Mouse (Mus musculus) gastrocnemius, postnatal 4 days (tissue): ENCODE results near the gene St3gal5. TPM values are rescaled to one million over a fixed set of nuclear protein-coding genes. Genes with fewer than 3 reads are reported as not detected.
A peak's percentile ranks its signal among the peaks of the same experiment; 100 is the strongest.
"Not testable (repeated sequence)": the region's sequence is repeated elsewhere in the genome, so short reads cannot be mapped to it uniquely, and the experiment has no call there.

Experiments
- DNase-seq, 2 experiments: peaks; one replicate each; pipeline ENCODE4 v3.0.0; 2021 to 2022; ENCODE audit warnings: low spot score in 2 of 2, mixed read lengths in 2 of 2
- long read RNA-seq, 2 experiments: library from polyadenylated mRNA; stranded (forward); transcript quantifications; one replicate each; pipeline ENCODE4 v2.0.0; 2021
- total RNA-seq, 2 experiments: library from RNA; stranded (reverse); gene quantifications; 2 replicates each; pipeline ENCODE4 v1.2.3; 2021

Gene St3gal5
- 100 to 1,000 TPM in 1 of 2 experiments, 10 to 100 TPM in 1; 69.1 to 105 TPM for total RNA-seq
- long read RNA-seq, experiment 1, transcript St3gal5-201 (7 exons, 2,258 nt) = major isoform, 154 of 213 reads
- long read RNA-seq, experiment 1, transcript St3gal5-202 (7 exons, 2,439 nt) = minor isoform, 25 of 213 reads
- long read RNA-seq, experiment 1, partial matches to known transcripts = 10 of 213 reads
- long read RNA-seq, experiment 1, other reads (novel, unspliced or antisense) = 24 of 213 reads
- long read RNA-seq, experiment 2, transcript St3gal5-202 (7 exons, 2,439 nt) = minor isoform, 20 of 206 reads
- long read RNA-seq, experiment 2, transcript St3gal5-201 (7 exons, 2,258 nt) = major isoform, 154 of 206 reads
- long read RNA-seq, experiment 2, partial matches to known transcripts = 3 of 206 reads
- long read RNA-seq, experiment 2, other reads (novel, unspliced or antisense) = 29 of 206 reads

GRCm38 (mm10) chr6:72097181-72097995, at the start of gene St3gal5:
St3gal5 (plus strand) TSS chr6:72097592.
- peak; percentile 84 to 93 for DNase-seq

- no peak for DNase-seq
Observed at GRCm38 (mm10) chr6:72048643-72049042, 48.7 kb upstream of the St3gal5 start.

- no peak for DNase-seq
Observed at GRCm38 (mm10) chr6:72049941-72050340, 47.5 kb upstream of the St3gal5 start.

GRCm38 (mm10) chr6:72050827-72051226, 46.6 kb upstream of the St3gal5 start:
- DNase-seq = no peak

- DNase-seq = no peak
Observed at GRCm38 (mm10) chr6:72051247-72051646, 46.1 kb upstream of the St3gal5 start.

- DNase-seq = no peak
Observed at GRCm38 (mm10) chr6:72051757-72052156, 45.6 kb upstream of the St3gal5 start.

- DNase-seq = no peak
Observed at GRCm38 (mm10) chr6:72056548-72056947, 40.8 kb upstream of the St3gal5 start.

GRCm38 (mm10) chr6:72058398-72058889, 38.9 kb upstream of the St3gal5 start:
- DNase-seq = no peak

GRCm38 (mm10) chr6:72060677-72061076, 36.7 kb upstream of the St3gal5 start:
- DNase-seq = not testable (repeated sequence)

GRCm38 (mm10) chr6:72063718-72064117, 33.7 kb upstream of the St3gal5 start:
- DNase-seq = no peak

- DNase-seq = no peak
Observed at GRCm38 (mm10) chr6:72065988-72066387, 31.4 kb upstream of the St3gal5 start.

GRCm38 (mm10) chr6:72068436-72068835, 29.0 kb upstream of the St3gal5 start:
- no peak for DNase-seq

GRCm38 (mm10) chr6:72071281-72071870, 26.0 kb upstream of the St3gal5 start:
- DNase-seq = no peak

- no peak for DNase-seq
Observed at GRCm38 (mm10) chr6:72073781-72074180, 23.6 kb upstream of the St3gal5 start.

- DNase-seq = peak in 1 of 2 experiments; percentile 17
Observed at GRCm38 (mm10) chr6:72076512-72076911, 20.9 kb upstream of the St3gal5 start.

GRCm38 (mm10) chr6:72078178-72078577, 19.2 kb upstream of the St3gal5 start:
- DNase-seq = no peak

GRCm38 (mm10) chr6:72081318-72082024, 15.9 kb upstream of the St3gal5 start:
- DNase-seq = peak in 1 of 2 experiments; percentile 44

- no peak for DNase-seq
Observed at GRCm38 (mm10) chr6:72087402-72087801, 10.0 kb upstream of the St3gal5 start.

GRCm38 (mm10) chr6:72089865-72090264, 7.5 kb upstream of the St3gal5 start:
- no peak for DNase-seq

- DNase-seq = no peak
Observed at GRCm38 (mm10) chr6:72091007-72091406, 6.4 kb upstream of the St3gal5 start.

- no peak for DNase-seq
Observed at GRCm38 (mm10) chr6:72093121-72093520, 4.3 kb upstream of the St3gal5 start.
